Mouse (Mus musculus): ENCODE results near the gene Krtap2-4. TPM values are rescaled to one million over a fixed set of nuclear protein-coding genes. Genes with fewer than 3 reads are reported as not detected.
"Not testable (repeated sequence)": the region's sequence is repeated elsewhere in the genome, so short reads cannot be mapped to it uniquely, and the experiment has no call there.

Gene Krtap2-4
- polyA plus RNA-seq, 1 experiment from 2014 or later: not detected

GRCm38 (mm10) chr11:99630890-99631289 is 16.2 kb upstream of the Krtap2-4 start:
- no peaks in the 10 kb centered on the region for H3K27me3 ChIP-seq (ENCODE audit: insufficient read depth, poor library complexity, severe bottlenecking)
- peaks cover 4% of the 10 kb centered on the region for H3K4me1 ChIP-seq (replicated peaks)
- no peak overlapping the region for H3K27ac ChIP-seq
- H3K36me3 ChIP-seq: no peaks in the 10 kb centered on the region
- no peak overlapping the region for H3K4me3 ChIP-seq
- no peak for DNase-seq (ENCODE audit: low spot score)
- WGBS: 85% methylated on average over 3 of the region's 3 CpGs
- H3K9me3 ChIP-seq: no peaks in the 10 kb centered on the region

- no peak for DNase-seq (ENCODE audit: low spot score)
- no peak within 1 kb of the TSS for H3K27ac ChIP-seq
- H3K4me1 ChIP-seq (replicated peaks): no peaks in the 10 kb centered on the region
- no peaks in the 10 kb centered on the region for H3K36me3 ChIP-seq
- 78% methylated on average over 4 of the region's 4 CpGs for WGBS
- no peaks in the 10 kb centered on the region for H3K9me3 ChIP-seq
- H3K4me3 ChIP-seq: no peak within 1 kb of the TSS
- no peaks in the 10 kb centered on the region for H3K27me3 ChIP-seq (ENCODE audit: insufficient read depth, poor library complexity, severe bottlenecking)
Measured at GRCm38 (mm10) chr11:99628138-99628537, 13.5 kb upstream of the Krtap2-4 start, which contains the start of gene Krtap4-1. Krtap4-1 (minus strand) TSS chr11:99628238.

GRCm38 (mm10) chr11:99620335-99620734 is 5.7 kb upstream of the Krtap2-4 start, which contains the start of gene Gm11562:
Gm11562 (minus strand) TSS chr11:99620435.
- H3K4me1 ChIP-seq (replicated peaks): no peaks in the 10 kb centered on the region
- no peaks in the 10 kb centered on the region for H3K36me3 ChIP-seq
- no peak for DNase-seq (ENCODE audit: low spot score)
- H3K4me3 ChIP-seq: no peak within 1 kb of the TSS
- no peaks in the 10 kb centered on the region for H3K9me3 ChIP-seq
- no peak within 1 kb of the TSS for H3K27ac ChIP-seq
- WGBS: 87% methylated on average over 2 of the region's 2 CpGs
- no peaks in the 10 kb centered on the region for H3K27me3 ChIP-seq (ENCODE audit: insufficient read depth, poor library complexity, severe bottlenecking)

- H3K36me3 ChIP-seq; DNase-seq (ENCODE audit: low spot score); H3K4me1 ChIP-seq (replicated peaks); H3K27me3 ChIP-seq (ENCODE audit: insufficient read depth, poor library complexity, severe bottlenecking); H3K9me3 ChIP-seq; H3K27ac ChIP-seq; H3K4me3 ChIP-seq: not testable (repeated sequence)
- 66% methylated on average over 2 of the region's 2 CpGs for WGBS
Measured at GRCm38 (mm10) chr11:99610089-99610488, 4.6 kb downstream of the Krtap2-4 start, which contains the start of gene Gm11937. Gm11937 (minus strand) TSS chr11:99610189.

- WGBS: 82% methylated on average over 1 of the region's 1 CpGs
- H3K27ac ChIP-seq: no peak overlapping the region
- no peaks in the 10 kb centered on the region for H3K27me3 ChIP-seq (ENCODE audit: insufficient read depth, poor library complexity, severe bottlenecking)
- no peaks in the 10 kb centered on the region for H3K36me3 ChIP-seq
- H3K9me3 ChIP-seq: no peaks in the 10 kb centered on the region
- H3K4me3 ChIP-seq: no peak overlapping the region
- no peak for DNase-seq (ENCODE audit: low spot score)
- no peaks in the 10 kb centered on the region for H3K4me1 ChIP-seq (replicated peaks)
Measured at GRCm38 (mm10) chr11:99609126-99609525, 5.5 kb downstream of the Krtap2-4 start.

- H3K27ac ChIP-seq; H3K27me3 ChIP-seq (ENCODE audit: insufficient read depth, poor library complexity, severe bottlenecking); H3K36me3 ChIP-seq; DNase-seq (ENCODE audit: low spot score); H3K4me1 ChIP-seq (replicated peaks); H3K4me3 ChIP-seq; H3K9me3 ChIP-seq: not testable (repeated sequence)
- WGBS: 78% methylated on average over 1 of the region's 1 CpGs
Measured at GRCm38 (mm10) chr11:99603208-99603607, 11.4 kb downstream of the Krtap2-4 start, which contains the start of gene Gm11938. Gm11938 (minus strand) TSS chr11:99603308.

- not testable (repeated sequence) for H3K4me1 ChIP-seq (replicated peaks); H3K4me3 ChIP-seq; H3K27me3 ChIP-seq (ENCODE audit: insufficient read depth, poor library complexity, severe bottlenecking); H3K36me3 ChIP-seq; H3K9me3 ChIP-seq; H3K27ac ChIP-seq; DNase-seq (ENCODE audit: low spot score)
- 81% methylated on average over 6 of the region's 6 CpGs for WGBS
Measured at GRCm38 (mm10) chr11:99597742-99598141, 16.9 kb downstream of the Krtap2-4 start, which contains the start of gene Krtap9-3. Krtap9-3 (minus strand) TSS chr11:99598105.

GRCm38 (mm10) chr11:99590981-99591380 is 23.7 kb downstream of the Krtap2-4 start, which contains the start of gene Krtap1-3:
Krtap1-3 (minus strand) TSS chr11:99591339.
- 86% methylated on average over 6 of the region's 6 CpGs for WGBS
- no peaks in the 10 kb centered on the region for H3K4me1 ChIP-seq (replicated peaks)
- H3K27ac ChIP-seq: no peak within 1 kb of the TSS
- no peaks in the 10 kb centered on the region for H3K27me3 ChIP-seq (ENCODE audit: insufficient read depth, poor library complexity, severe bottlenecking)
- DNase-seq (ENCODE audit: low spot score): no peak
- H3K9me3 ChIP-seq: no peaks in the 10 kb centered on the region
- no peak within 1 kb of the TSS for H3K4me3 ChIP-seq
- no peaks in the 10 kb centered on the region for H3K36me3 ChIP-seq

- no peak for DNase-seq (ENCODE audit: low spot score)
- H3K36me3 ChIP-seq: no peaks in the 10 kb centered on the region
- H3K4me1 ChIP-seq (replicated peaks): no peaks in the 10 kb centered on the region
- no peak overlapping the region for H3K27ac ChIP-seq
- H3K27me3 ChIP-seq (ENCODE audit: insufficient read depth, poor library complexity, severe bottlenecking): no peaks in the 10 kb centered on the region
- H3K4me3 ChIP-seq: no peak overlapping the region
- no peaks in the 10 kb centered on the region for H3K9me3 ChIP-seq
- WGBS: 93% methylated on average over 7 of the region's 7 CpGs
Measured at GRCm38 (mm10) chr11:99585096-99585495, 29.6 kb downstream of the Krtap2-4 start.

- no peak for DNase-seq (ENCODE audit: low spot score)
- no peaks in the 10 kb centered on the region for H3K36me3 ChIP-seq
- WGBS: 74% methylated on average over 5 of the region's 5 CpGs
- H3K9me3 ChIP-seq: no peaks in the 10 kb centered on the region
- H3K27me3 ChIP-seq (ENCODE audit: insufficient read depth, poor library complexity, severe bottlenecking): no peaks in the 10 kb centered on the region
- H3K4me3 ChIP-seq: no peak within 1 kb of the TSS
- no peaks in the 10 kb centered on the region for H3K4me1 ChIP-seq (replicated peaks)
- H3K27ac ChIP-seq: no peak within 1 kb of the TSS
Measured at GRCm38 (mm10) chr11:99583245-99583704, 31.4 kb downstream of the Krtap2-4 start, which contains the start of gene Krtap1-4. Krtap1-4 (minus strand) TSS chr11:99583654.

- H3K27me3 ChIP-seq (ENCODE audit: insufficient read depth, poor library complexity, severe bottlenecking): no peaks in the 10 kb centered on the region
- H3K4me1 ChIP-seq (replicated peaks): no peaks in the 10 kb centered on the region
- DNase-seq (ENCODE audit: low spot score): no peak
- no peak overlapping the region for H3K4me3 ChIP-seq
- WGBS: 90% methylated on average over 6 of the region's 6 CpGs
- H3K9me3 ChIP-seq: no peaks in the 10 kb centered on the region
- no peak overlapping the region for H3K27ac ChIP-seq
- no peaks in the 10 kb centered on the region for H3K36me3 ChIP-seq
Measured at GRCm38 (mm10) chr11:99581564-99581963, 33.1 kb downstream of the Krtap2-4 start.

- H3K27ac ChIP-seq: no peak overlapping the region
- H3K36me3 ChIP-seq: no peaks in the 10 kb centered on the region
- DNase-seq (ENCODE audit: low spot score): no peak
- WGBS: 92% methylated on average over 5 of the region's 5 CpGs
- no peak overlapping the region for H3K4me3 ChIP-seq
- no peaks in the 10 kb centered on the region for H3K27me3 ChIP-seq (ENCODE audit: insufficient read depth, poor library complexity, severe bottlenecking)
- H3K4me1 ChIP-seq (replicated peaks): no peaks in the 10 kb centered on the region
- H3K9me3 ChIP-seq: no peaks in the 10 kb centered on the region
Measured at GRCm38 (mm10) chr11:99581051-99581450, 33.6 kb downstream of the Krtap2-4 start.

GRCm38 (mm10) chr11:99580636-99581035 is 34.0 kb downstream of the Krtap2-4 start, which contains the start of gene Krtap1-5:
Krtap1-5 (minus strand) TSS chr11:99581016.
- 86% methylated on average over 6 of the region's 6 CpGs for WGBS
- H3K36me3 ChIP-seq: no peaks in the 10 kb centered on the region
- no peaks in the 10 kb centered on the region for H3K9me3 ChIP-seq
- H3K27me3 ChIP-seq (ENCODE audit: insufficient read depth, poor library complexity, severe bottlenecking): no peaks in the 10 kb centered on the region
- no peak for DNase-seq (ENCODE audit: low spot score)
- H3K27ac ChIP-seq: no peak within 1 kb of the TSS
- no peak within 1 kb of the TSS for H3K4me3 ChIP-seq
- H3K4me1 ChIP-seq (replicated peaks): no peaks in the 10 kb centered on the region

Data from hindbrain, embryonic 10.5 days (tissue).